Mouse (Mus musculus) myocyte (in vitro differentiated cells): Measurements from ENCODE around the gene Pan2.

Experiments used
- E2F4 ChIP-seq: IDR thresholded peaks from one replicate; pipeline ENCODE4 v1.6.1; 2011; ENCODE audit warnings: mild to moderate bottlenecking, control low read depth, moderate library complexity; ENCODE audit not compliant: insufficient read depth
- MAX ChIP-seq: IDR thresholded peaks from one replicate; pipeline ENCODE4 v1.6.1; 2011; ENCODE audit warnings: low read depth, mild to moderate bottlenecking, control low read depth
- MYOG ChIP-seq, 3 experiments: IDR thresholded peaks; one replicate each; pipeline ENCODE4 v1.6.1; 2011; ENCODE audit warnings: control low read depth in 2 of 3, low read depth in 2 of 3, mild to moderate bottlenecking in 2 of 3; ENCODE audit not compliant: insufficient read length in 2 of 3, control insufficient read depth in 1 of 3, insufficient read depth in 1 of 3
- POLR2A ChIP-seq: IDR thresholded peaks from one replicate; pipeline ENCODE4 v1.6.1; 2011; ENCODE audit warnings: low read depth, mild to moderate bottlenecking, control low read depth, moderate library complexity; ENCODE audit not compliant: insufficient read length
- POLR2AphosphoS2 ChIP-seq: IDR thresholded peaks from one replicate; pipeline ENCODE4 v1.6.1; 2011; ENCODE audit warnings: low read depth, control low read depth; ENCODE audit not compliant: insufficient read length
- REST ChIP-seq: IDR thresholded peaks from one replicate; pipeline ENCODE4 v1.6.1; 2011; ENCODE audit warnings: mild to moderate bottlenecking, control low read depth, moderate library complexity; ENCODE audit not compliant: insufficient read depth, insufficient read length
- SRF ChIP-seq: IDR thresholded peaks from one replicate; pipeline ENCODE4 v1.6.1; 2011; ENCODE audit warnings: low read depth; ENCODE audit not compliant: control insufficient read depth, insufficient read length
- TCF12 ChIP-seq: IDR thresholded peaks from one replicate; pipeline ENCODE4 v1.6.1; 2011; ENCODE audit warnings: mild to moderate bottlenecking, control low read depth; ENCODE audit not compliant: poor library complexity, insufficient read depth, severe bottlenecking
- USF1 ChIP-seq: IDR thresholded peaks from one replicate; pipeline ENCODE4 v1.6.1; 2011; ENCODE audit warnings: low read depth, mild to moderate bottlenecking, control low read depth, moderate library complexity

- TF ChIP-seq E2F4 (no peak), TCF12 (no peak), POLR2A (no peak), MYOG (IDR thresholded peaks at IDR 0.05; ENCODE audit: control insufficient read depth in 1 of 3, insufficient read depth in 1 of 3, insufficient read length in 2 of 3, low read depth in 2 of 3) (no peak), MAX (no peak), USF1 (no peak), POLR2AphosphoS2 (no peak), SRF (no peak), REST (no peak)
Measured at GRCm38 (mm10) chr10:128362568-128362967, 59.4 kb downstream of the Pan2 start.
